Mouse (Mus musculus) layer of hippocampus, adult 2 months (tissue): ENCODE results near the gene Olfr618. TPM values are rescaled to one million over a fixed set of nuclear protein-coding genes. Genes with fewer than 3 reads are reported as not detected.
"Not testable (repeated sequence)": the region's sequence is repeated elsewhere in the genome, so short reads cannot be mapped to it uniquely, and the experiment has no call there.

Source experiments
- DNase-seq, 2 experiments: peaks; one replicate each; pipeline ENCODE4 v3.0.0; 2022; ENCODE audit warnings: low spot score in 2 of 2
- H3K27ac ChIP-seq: fragments of 200-600 bp; 2 replicates; pipeline ENCODE4 v1.8.1; 2022
- H3K4me3 ChIP-seq: fragments of 200-600 bp; 2 replicates; pipeline ENCODE4 v1.8.1; 2022; ENCODE audit warnings: mild to moderate bottlenecking
- CTCF ChIP-seq: fragments of 200-600 bp; conservative IDR thresholded peaks from 2 replicates; pipeline ENCODE4 v1.8.1; 2022; ENCODE audit warnings: antibody characterized with exemption, mild to moderate bottlenecking, moderate library complexity
- long read RNA-seq, 2 experiments: library from polyadenylated mRNA; stranded (forward); transcript quantifications; one replicate each; pipeline ENCODE4 v2.0.0; 2021; ENCODE audit warnings: borderline mapping rate in 2 of 2
- microRNA-seq, 2 experiments: library from miRNA; unstranded; fragments of <30 nt; microRNA quantifications; one replicate each; pipeline ENCODE4 v1.2.0; 2021
- total RNA-seq, 2 experiments: library from RNA; stranded (reverse); gene quantifications; 2 replicates each; pipeline ENCODE4 v1.2.3; 2021

Olfr618 gene
- not detected for total RNA-seq
- long read RNA-seq, experiment 1: 0 reads
- long read RNA-seq, experiment 2: 0 reads

DNA sequence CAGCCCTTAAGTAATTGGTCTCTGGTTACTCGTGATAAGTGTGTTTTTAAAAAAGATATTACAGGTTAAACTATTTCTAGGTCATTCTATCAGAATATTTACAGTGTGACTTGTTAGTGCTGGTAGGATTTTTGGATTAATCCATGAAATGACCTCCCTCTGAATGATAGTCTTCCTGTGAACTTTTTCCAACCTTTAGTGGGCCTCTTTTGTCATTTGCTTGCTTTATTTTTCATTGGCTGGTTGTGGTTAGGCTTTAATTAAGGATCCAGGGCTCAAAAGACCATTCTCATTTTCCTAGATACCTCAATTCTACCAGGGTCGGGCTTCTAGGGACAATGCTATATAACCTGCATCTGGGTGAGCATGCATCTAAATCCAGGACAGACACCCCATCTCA is at the start of gene Olfr618:
Olfr618 (plus strand) TSS at position 301 of the 400 bp plus-strand sequence.
- H3K4me3 ChIP-seq: no peak within 1 kb of the TSS
- no peak for TF ChIP-seq CTCF
- DNase-seq: no peak
- no peak within 1 kb of the TSS for H3K27ac ChIP-seq

DNA sequence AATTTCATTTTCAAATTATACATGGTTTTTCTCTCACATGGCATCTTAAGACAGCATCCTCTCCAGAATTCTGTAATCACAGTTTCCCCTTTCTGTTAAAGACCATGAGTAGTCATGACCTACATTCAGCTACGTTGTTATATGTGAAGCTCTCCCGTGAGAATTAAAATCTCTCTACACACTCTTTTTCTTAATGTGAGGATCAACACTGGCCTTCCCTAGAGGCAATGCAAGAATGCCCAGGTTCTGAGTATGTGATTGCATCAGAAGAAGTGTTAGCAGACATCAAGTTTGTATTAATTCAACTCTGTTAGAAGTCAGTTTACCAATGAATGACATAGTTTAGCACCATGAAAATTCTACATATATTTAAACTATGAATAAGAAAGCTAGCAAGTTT is 47.3 kb upstream of the Olfr618 start, which contains the start of gene Olfr612:
Olfr612 (minus strand) TSS at position 101 of the 400 bp plus-strand sequence.
- H3K27ac ChIP-seq, DNase-seq, H3K4me3 ChIP-seq: not testable (repeated sequence)

DNA sequence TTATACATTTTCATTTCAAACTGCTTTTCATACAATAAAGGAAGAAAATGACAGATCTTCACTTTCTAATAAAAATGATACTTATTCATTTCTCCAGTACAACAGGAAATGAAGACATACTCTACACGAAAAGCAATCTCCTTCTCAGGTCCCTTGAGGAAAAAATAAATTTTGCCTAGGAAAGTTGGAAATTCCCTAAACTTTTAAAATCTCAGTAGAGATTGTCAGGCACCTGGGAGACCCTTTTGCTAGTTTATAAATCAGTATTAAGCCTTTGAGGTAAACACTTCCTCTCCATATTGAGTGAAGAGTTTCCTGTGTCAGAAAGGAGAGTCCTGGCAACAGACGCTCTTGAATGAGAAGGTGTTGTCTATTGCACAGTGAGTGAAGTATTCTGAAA is 42.1 kb upstream of the Olfr618 start, which contains the start of gene Olfr613:
Olfr613 (plus strand) TSS at position 301 of the 400 bp plus-strand sequence.
- no peak for DNase-seq
- Histone ChIP-seq H3K4me3 (no peak within 1 kb of the TSS), H3K27ac (no peak within 1 kb of the TSS)
- TF ChIP-seq CTCF: no peak

GRCm38 (mm10) chr7:103555779-103556178 is 34.1 kb upstream of the Olfr618 start, which contains the start of gene Olfr615:
Gene Olfr615, plus strand, starts transcription at chr7:103556079.
- DNase-seq: no peak

DNA sequence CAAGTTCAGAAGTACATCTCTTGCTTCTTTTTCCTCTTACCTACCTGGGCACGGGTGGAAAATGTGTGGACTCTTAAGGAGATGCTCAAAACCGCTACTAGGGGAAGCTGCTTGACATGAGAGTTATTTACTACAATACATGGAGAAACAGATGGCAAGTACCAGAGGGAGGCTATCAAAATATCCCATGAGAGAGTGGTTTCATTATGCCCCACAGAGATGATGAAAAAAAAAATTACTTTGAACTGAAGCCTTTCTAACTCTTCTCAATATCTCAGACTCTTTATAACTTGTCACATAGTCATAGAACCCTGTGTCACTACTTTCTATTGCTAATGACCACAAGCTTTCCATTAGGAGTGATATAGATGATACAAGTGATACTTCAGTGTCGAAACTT is 20.9 kb upstream of the Olfr618 start, which contains the start of gene Olfr616:
Olfr616 (minus strand) TSS at position 101 of the 400 bp plus-strand sequence.
- no peak within 1 kb of the TSS for H3K27ac ChIP-seq
- no peak for TF ChIP-seq CTCF
- DNase-seq: no peak
- H3K4me3 ChIP-seq: no peak within 1 kb of the TSS

More at GRCm38 (mm10) chr7:103555779-103556178, 34.1 kb upstream of the Olfr618 start, which contains the start of gene Olfr615:
- H3K4me3 ChIP-seq: no peak within 1 kb of the TSS
- no peak within 1 kb of the TSS for H3K27ac ChIP-seq
- no peak for TF ChIP-seq CTCF

- DNase-seq: no peak
- no peak within 1 kb of the TSS for H3K4me3 ChIP-seq
- TF ChIP-seq CTCF: no peak
Measured at GRCm38 (mm10) chr7:103572761-103573160, 17.1 kb upstream of the Olfr618 start, which contains the start of gene Olfr617. Gene Olfr617, plus strand, starts transcription at chr7:103573061.

GRCm38 (mm10) chr7:103600275-103600674 is 10.4 kb downstream of the Olfr618 start, which contains the start of gene Olfr619:
Gene Olfr619, plus strand, starts transcription at chr7:103600575.
- no peak for TF ChIP-seq CTCF
- Histone ChIP-seq H3K27ac (no peak within 1 kb of the TSS), H3K4me3 (no peak within 1 kb of the TSS)
- DNase-seq: no peak

More at GRCm38 (mm10) chr7:103572761-103573160, 17.1 kb upstream of the Olfr618 start, which contains the start of gene Olfr617:
- H3K27ac ChIP-seq: no peak within 1 kb of the TSS

DNA sequence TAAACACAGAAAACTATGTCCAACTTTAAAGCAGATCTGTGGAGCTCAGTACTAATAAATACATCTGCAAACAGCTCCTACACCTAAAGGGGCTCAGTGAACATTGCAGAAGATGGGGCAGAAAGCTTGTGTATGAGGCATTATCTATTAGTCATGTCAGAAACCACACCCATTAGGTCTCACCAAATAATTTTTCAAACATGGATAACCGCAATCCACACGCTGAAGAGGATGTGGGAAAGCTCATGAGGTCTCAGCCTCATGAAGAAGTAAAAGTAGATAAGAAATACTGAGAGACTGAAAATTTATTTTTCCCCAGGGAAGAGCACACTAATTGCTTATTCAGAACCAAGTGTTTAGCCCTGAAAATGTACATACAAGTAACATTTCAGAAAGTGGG is 17.5 kb downstream of the Olfr618 start:
- no peak for DNase-seq
- Histone ChIP-seq H3K4me3 (no peak overlapping the region), H3K27ac (no peak overlapping the region)
- no peak for TF ChIP-seq CTCF

GRCm38 (mm10) chr7:103612434-103612833 is 22.5 kb downstream of the Olfr618 start, which contains the start of gene Olfr620:
Gene Olfr620, minus strand, starts transcription at chr7:103612534.
- Histone ChIP-seq H3K4me3 (no peak within 1 kb of the TSS), H3K27ac (no peak within 1 kb of the TSS)
- DNase-seq: no peak
- TF ChIP-seq CTCF: no peak

GRCm38 (mm10) chr7:103636795-103637194 is 46.9 kb downstream of the Olfr618 start:
- H3K4me3 ChIP-seq: no peak overlapping the region
- DNase-seq: no peak
- H3K27ac ChIP-seq: no peak overlapping the region
- no peak for TF ChIP-seq CTCF

DNA sequence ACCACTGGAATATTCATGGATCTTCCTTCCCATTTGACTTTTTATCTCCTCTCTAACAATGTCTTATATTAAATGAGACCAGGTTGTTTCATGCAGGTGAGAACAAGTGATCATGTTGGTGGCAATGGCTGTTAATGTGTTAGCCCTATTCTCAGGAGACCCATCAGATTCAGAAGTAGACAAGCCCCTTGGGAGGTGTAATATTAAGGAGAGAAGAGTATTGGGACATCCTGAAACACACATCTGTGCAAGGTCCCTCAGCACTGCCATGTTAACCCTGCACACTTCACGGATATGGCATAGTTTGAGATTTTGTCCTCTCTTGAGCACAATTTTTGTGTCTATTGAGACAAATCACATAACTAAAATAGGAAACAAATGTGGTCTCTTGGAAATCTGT is 52.7 kb downstream of the Olfr618 start, which contains the start of gene Olfr622:
Olfr622 (minus strand) TSS at position 101 of the 400 bp plus-strand sequence.
- TF ChIP-seq CTCF: no peak
- no peak within 1 kb of the TSS for H3K4me3 ChIP-seq
- DNase-seq: no peak
- no peak within 1 kb of the TSS for H3K27ac ChIP-seq

DNA sequence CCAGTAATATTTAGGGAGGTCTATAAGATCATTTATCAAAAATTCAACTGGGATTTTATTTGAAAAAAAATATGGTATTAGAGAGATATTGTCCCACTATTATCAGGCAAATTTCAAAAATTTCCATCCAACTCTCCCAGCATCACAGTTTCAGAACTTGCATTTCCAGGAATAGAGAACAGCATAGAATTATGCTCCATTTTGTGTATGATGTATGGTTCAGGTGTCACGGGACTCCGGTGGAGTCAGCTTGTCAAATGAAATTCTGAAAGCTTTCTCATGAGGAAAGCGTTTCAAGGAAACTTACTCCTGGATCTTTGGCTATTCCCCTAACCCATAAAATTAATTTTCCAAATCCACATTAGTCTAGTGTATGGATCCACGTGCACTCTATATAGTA is 54.2 kb downstream of the Olfr618 start:
- Histone ChIP-seq H3K27ac (no peak overlapping the region), H3K4me3 (no peak overlapping the region)
- no peak for DNase-seq
- no peak for TF ChIP-seq CTCF

Small RNA genes lying within 50 kb of the gene (microRNA-seq; reads per million reads assigned to microRNA genes)
- 0 reads per million in 2 experiments for gene Gm26506

Other genes starting within 250 kb of the Olfr618 start
- gene Olfr600, start 240.4 kb upstream of the Olfr618 start, total RNA-seq: not detected
- gene Olfr601, start 227.4 kb upstream of the Olfr618 start, total RNA-seq: not detected
- not detected for gene Olfr603, start 203.9 kb upstream of the Olfr618 start, total RNA-seq
- not detected for gene Usp17lc, start 175.0 kb upstream of the Olfr618 start, total RNA-seq
- gene Olfr605, start 144.7 kb upstream of the Olfr618 start, total RNA-seq: not detected
- not detected for gene Olfr606, start 141.1 kb upstream of the Olfr618 start, total RNA-seq
- not detected for gene Olfr607, start 126.0 kb upstream of the Olfr618 start, total RNA-seq
- gene Olfr608, start 120.2 kb upstream of the Olfr618 start, total RNA-seq: not detected
- not detected for gene Olfr609, start 92.0 kb upstream of the Olfr618 start, total RNA-seq
- gene Olfr610, start 78.0 kb upstream of the Olfr618 start, total RNA-seq: not detected
- gene Olfr611, start 69.3 kb upstream of the Olfr618 start, total RNA-seq: not detected
- not detected for gene Olfr612, start 47.4 kb upstream of the Olfr618 start, total RNA-seq
- not detected for gene Olfr613, start 42.0 kb upstream of the Olfr618 start, total RNA-seq
- gene Olfr615, start 34.0 kb upstream of the Olfr618 start, total RNA-seq: not detected
- gene Olfr616, start 21.0 kb upstream of the Olfr618 start, total RNA-seq: not detected
- not detected for gene Olfr617, start 17.0 kb upstream of the Olfr618 start, total RNA-seq
- gene Olfr619, start 10.5 kb downstream of the Olfr618 start, total RNA-seq: not detected
- gene Olfr620, start 22.4 kb downstream of the Olfr618 start, total RNA-seq: not detected
- gene Olfr622, start 52.6 kb downstream of the Olfr618 start, total RNA-seq: not detected
- not detected for gene Olfr623, start 73.6 kb downstream of the Olfr618 start, total RNA-seq
- under 1 TPM in 1 of 2 experiments, not detected in 1; 0.08 TPM for gene Olfr624, start 81.1 kb downstream of the Olfr618 start, total RNA-seq
- not detected for gene Olfr625-ps1, start 92.6 kb downstream of the Olfr618 start, total RNA-seq
- gene Olfr243, start 124.6 kb downstream of the Olfr618 start, total RNA-seq: not detected
- not detected for gene Olfr628, start 140.3 kb downstream of the Olfr618 start, total RNA-seq
- not detected for gene Olfr629, start 154.8 kb downstream of the Olfr618 start, total RNA-seq
- gene Olfr630, start 167.2 kb downstream of the Olfr618 start, total RNA-seq: not detected
- gene Olfr69, start 181.5 kb downstream of the Olfr618 start, total RNA-seq: not detected
- not detected for gene Olfr68, start 189.6 kb downstream of the Olfr618 start, total RNA-seq
- not detected for gene Olfr67, start 201.7 kb downstream of the Olfr618 start, total RNA-seq
- 10 to 100 TPM; 30.9 to 57.0 TPM for gene Hbb-bt, start 223.9 kb downstream of the Olfr618 start, total RNA-seq
- 100 to 1,000 TPM; 322 to 529 TPM for gene Hbb-bs, start 238.0 kb downstream of the Olfr618 start, total RNA-seq